Mouse (Mus musculus): ENCODE results near the gene Tmem131. TPM values are rescaled to one million over a fixed set of nuclear protein-coding genes. Genes with fewer than 3 reads are reported as not detected.

The Tmem131 gene
- polyA plus RNA-seq, 1 experiment from 2014 or later = 13.4 TPM

DNA sequence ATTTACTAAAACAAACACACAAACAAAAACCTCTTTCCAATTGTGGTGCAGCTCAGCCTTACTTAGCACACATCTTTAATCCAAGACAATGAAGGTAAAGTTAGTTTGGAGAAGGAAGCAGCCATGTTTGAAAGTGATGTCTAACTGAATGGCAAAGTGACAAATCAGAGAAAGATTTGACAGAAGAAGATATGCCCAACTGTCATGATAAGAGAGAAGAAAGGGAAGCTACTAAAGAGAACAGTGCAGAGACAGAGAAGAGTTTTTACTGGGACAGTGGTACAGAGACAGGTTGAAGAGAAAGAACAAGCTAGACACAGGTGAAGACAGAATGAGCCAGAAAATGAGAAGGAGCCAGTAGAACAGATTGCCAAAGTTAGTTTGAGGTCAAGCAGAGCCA, 19.6 kb downstream of the Tmem131 start:
- Histone ChIP-seq H3K4me1 (peaks cover 28% of the 10 kb centered on the region), H3K4me2 (replicated peaks) (no peak overlapping the region), H3K27ac (no peak overlapping the region), H3K4me3 (no peak overlapping the region), H3K9me3 (no peaks in the 10 kb centered on the region), H3K27me3 (no peaks in the 10 kb centered on the region), H3K9ac (no peak overlapping the region), H3K36me3 (no peaks in the 10 kb centered on the region; the same call in 1 of the 2 replicates)
- no peak for ATAC-seq (ENCODE audit: low FRiP score, low read depth)

DNA sequence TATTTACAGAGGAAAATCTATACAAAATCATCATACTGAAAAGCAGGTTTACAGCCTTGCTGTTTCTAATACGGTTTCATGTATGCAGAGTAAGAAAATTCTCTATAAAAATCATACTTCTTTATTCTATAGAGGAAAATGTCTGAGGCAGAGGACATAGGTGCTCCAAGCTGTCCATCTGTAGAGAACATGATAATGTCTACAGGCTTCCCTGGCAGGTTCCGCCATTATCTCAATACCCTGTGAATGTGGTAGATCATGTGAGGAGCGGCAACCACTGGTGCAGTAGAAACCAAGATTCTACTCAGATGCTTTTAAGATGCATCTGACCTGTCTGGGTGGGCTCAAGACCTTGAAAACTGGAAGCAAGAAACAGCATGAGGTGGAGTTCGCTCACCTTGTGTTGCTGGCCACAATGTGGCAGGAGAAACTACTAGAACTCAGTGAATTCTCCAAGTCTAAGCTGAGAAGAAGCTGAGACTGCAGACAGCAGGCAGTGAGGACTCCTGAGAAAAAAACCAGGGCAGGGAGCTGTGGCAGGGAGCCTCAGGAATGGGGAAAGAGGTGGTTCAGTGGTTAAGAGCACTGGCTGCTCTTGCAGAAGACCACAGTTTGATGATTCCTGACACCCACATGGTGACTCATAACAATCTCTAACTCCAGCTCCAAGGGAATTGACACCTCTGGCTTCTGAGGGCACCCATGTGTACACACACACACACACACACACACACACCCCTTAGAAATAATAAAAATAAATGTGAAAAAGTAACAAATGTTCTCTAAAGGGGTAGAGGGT, 20.6 kb downstream of the Tmem131 start:
- 92% methylated on average over 4 of the region's 4 CpGs for WGBS
- H3K27me3 ChIP-seq = no peaks in the 10 kb centered on the region
- no peak overlapping the region for H3K9ac ChIP-seq
- H3K4me2 ChIP-seq (replicated peaks) = no peak overlapping the region
- no peak overlapping the region for H3K4me3 ChIP-seq
- peaks cover 25% of the 10 kb centered on the region for H3K4me1 ChIP-seq
- no peaks in the 10 kb centered on the region for H3K9me3 ChIP-seq
- no peaks in the 10 kb centered on the region; the same call in 1 of the 2 replicates for H3K36me3 ChIP-seq
- no peak for ATAC-seq (ENCODE audit: low FRiP score, low read depth)
- H3K27ac ChIP-seq = no peak overlapping the region

DNA sequence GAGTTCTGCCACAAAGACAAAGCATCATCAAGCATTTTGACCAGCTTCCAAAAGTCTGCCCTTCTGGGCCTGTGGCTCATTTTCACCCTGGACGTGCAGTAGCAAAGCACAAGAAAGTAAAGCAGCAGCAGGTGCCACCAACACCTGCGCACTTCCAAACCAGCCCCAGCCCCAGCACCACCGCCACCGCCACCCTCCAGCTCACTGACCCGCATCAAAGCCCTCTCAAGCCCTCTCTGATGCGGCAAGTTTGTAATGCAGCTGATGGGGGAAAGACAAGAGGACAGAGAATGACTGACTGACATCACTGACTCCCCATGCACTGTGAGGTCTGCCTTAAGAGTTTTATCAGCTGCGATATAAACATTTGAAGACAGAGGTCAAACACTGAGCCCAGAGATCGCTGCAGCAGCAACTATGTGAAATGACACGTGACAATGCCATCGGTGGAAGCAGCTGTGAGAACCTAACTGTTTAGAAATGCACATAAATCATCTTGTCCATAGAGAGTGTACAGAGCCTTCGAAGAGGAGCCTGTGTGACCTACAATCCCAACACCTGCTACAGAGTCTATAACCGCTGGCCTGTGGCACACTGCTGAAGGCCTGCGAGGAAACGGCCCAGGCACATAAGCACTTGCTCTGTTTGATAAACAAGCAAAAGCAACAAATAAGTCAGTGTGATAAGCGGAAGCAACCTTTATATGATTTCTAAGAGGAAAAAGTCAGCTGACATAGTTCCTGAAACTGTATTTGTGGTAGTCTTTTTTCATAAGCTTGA, 21.7 kb downstream of the Tmem131 start:
- peak; percentile 57; the same call in 1 of the 2 replicates for ATAC-seq (ENCODE audit: low FRiP score, low read depth)
- 76% methylated on average over 15 of the region's 15 CpGs for WGBS
- Histone ChIP-seq H3K4me1 (peaks cover 20% of the 10 kb centered on the region), H3K9ac (no peak overlapping the region), H3K4me2 (replicated peaks) (no peak overlapping the region), H3K27me3 (no peaks in the 10 kb centered on the region), H3K4me3 (no peak overlapping the region), H3K9me3 (no peaks in the 10 kb centered on the region), H3K36me3 (no peaks in the 10 kb centered on the region; the same call in 1 of the 2 replicates), H3K27ac (no peak overlapping the region)

DNA sequence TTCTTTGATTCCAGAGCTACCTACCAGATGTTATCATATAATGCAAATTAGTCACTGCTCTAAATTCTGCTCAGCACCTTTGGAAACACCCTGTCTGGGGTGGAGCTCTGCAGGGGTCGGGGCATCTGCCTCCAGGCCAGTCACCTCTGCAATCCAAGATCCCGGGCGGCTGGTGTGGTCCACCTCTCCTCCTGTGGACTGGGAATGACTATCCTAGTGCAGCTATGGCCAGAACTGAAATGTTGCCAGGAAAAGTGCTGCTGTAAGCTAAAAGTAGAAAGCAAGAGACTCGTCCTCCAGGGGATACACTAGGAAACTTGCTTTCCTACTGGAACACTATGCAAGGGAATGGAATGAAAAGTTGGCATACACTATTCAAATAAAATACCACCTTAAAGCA, 22.7 kb downstream of the Tmem131 start:
- H3K36me3 ChIP-seq = no peaks in the 10 kb centered on the region; the same call in 1 of the 2 replicates
- H3K4me2 ChIP-seq (replicated peaks) = no peak overlapping the region
- no peak for ATAC-seq (ENCODE audit: low FRiP score, low read depth)
- no peak overlapping the region for H3K9ac ChIP-seq
- H3K4me1 ChIP-seq = peaks cover 17% of the 10 kb centered on the region
- no peaks in the 10 kb centered on the region for H3K9me3 ChIP-seq
- H3K27ac ChIP-seq = no peak overlapping the region
- no peak overlapping the region for H3K4me3 ChIP-seq
- H3K27me3 ChIP-seq = no peaks in the 10 kb centered on the region
- WGBS = 64% methylated on average over 4 of the region's 4 CpGs

DNA sequence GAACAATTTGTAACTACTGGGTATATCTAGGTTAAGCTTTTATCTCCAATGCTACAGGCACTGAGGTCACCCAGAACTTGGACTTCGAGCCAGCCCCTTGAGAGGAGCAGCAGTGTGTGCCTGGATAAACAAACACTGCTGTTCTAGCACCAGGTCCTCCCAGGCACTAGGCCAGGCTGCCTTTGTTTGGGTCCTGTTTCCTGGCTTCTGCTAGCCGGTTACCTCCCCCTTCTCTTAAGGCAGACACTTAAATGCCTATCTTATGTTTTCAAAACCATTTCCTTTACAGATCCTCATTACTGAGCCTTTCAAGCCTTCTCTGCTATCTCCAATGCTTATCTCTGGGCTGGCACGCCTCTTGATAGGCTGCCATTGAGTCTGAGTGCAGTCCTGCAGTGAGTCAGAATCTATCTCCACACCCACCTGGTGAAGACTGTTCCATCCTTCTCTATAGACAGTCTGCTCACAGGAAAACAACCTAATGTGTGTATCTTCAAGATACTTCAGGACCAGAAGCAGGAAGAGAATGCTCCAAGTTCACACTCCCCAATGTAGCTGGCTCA, 23.2 kb downstream of the Tmem131 start:
- Histone ChIP-seq H3K4me2 (replicated peaks) (no peak overlapping the region), H3K27me3 (no peaks in the 10 kb centered on the region), H3K27ac (no peak overlapping the region), H3K4me3 (no peak overlapping the region), H3K9ac (no peak overlapping the region), H3K36me3 (no peaks in the 10 kb centered on the region; the same call in 1 of the 2 replicates), H3K9me3 (no peaks in the 10 kb centered on the region), H3K4me1 (peaks cover 17% of the 10 kb centered on the region)
- no peak for ATAC-seq (ENCODE audit: low FRiP score, low read depth)
- WGBS = 47% methylated on average over 3 of the region's 3 CpGs

DNA sequence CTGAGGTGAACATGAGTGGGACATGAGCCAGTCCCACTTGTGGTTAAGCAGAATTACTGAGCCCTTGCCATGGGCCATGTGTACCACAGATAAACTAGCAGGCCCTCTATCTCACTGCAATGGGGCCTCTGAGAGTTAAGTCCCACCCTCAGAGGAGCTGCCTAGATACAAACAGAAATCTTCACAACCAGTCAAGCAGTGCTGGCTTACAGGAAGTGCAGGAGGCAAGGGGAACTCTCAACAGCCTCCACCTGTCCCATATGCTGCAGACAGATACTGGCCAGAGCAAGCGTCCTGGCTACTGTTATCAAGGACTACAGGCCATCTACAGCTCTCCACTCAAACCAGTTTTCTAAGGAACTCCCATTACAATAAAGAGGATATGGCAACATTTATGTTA, 23.7 kb downstream of the Tmem131 start:
- H3K36me3 ChIP-seq = no peaks in the 10 kb centered on the region; the same call in 1 of the 2 replicates
- no peaks in the 10 kb centered on the region for H3K27me3 ChIP-seq
- H3K9ac ChIP-seq = no peak overlapping the region
- 64% methylated on average over 1 of the region's 1 CpGs for WGBS
- no peak overlapping the region for H3K4me3 ChIP-seq
- H3K9me3 ChIP-seq = no peaks in the 10 kb centered on the region
- H3K4me2 ChIP-seq (replicated peaks) = no peak overlapping the region
- no peak overlapping the region for H3K27ac ChIP-seq
- no peak for ATAC-seq (ENCODE audit: low FRiP score, low read depth)
- H3K4me1 ChIP-seq = peaks cover 17% of the 10 kb centered on the region

DNA sequence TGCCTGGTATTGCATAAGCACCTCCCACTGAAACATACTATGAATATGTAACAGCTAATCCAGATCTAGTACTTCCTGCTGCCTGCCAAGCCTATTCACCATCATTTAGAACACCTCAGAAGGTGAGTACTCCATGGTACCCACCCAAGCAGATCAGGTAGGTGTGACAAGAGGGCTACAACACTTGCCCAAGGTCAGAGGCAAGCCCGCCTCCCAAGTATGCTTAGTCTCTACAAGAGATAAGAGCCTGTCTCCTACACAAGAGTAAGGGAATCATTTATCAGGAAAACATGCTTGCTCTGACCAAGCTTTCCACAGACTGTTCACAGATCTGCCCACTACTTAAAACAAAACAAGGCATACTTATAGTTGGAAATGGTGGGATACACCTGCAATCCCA, 26.0 kb downstream of the Tmem131 start:
- no peaks in the 10 kb centered on the region for H3K27me3 ChIP-seq
- H3K36me3 ChIP-seq = no peaks in the 10 kb centered on the region; the same call in 1 of the 2 replicates
- H3K9ac ChIP-seq = no peak overlapping the region
- ATAC-seq (ENCODE audit: low FRiP score, low read depth) = no peak
- no peak overlapping the region for H3K4me3 ChIP-seq
- 91% methylated on average over 1 of the region's 1 CpGs for WGBS
- no peaks in the 10 kb centered on the region for H3K9me3 ChIP-seq
- H3K4me1 ChIP-seq = peaks cover 26% of the 10 kb centered on the region
- no peak overlapping the region for H3K27ac ChIP-seq
- H3K4me2 ChIP-seq (replicated peaks) = no peak overlapping the region

DNA sequence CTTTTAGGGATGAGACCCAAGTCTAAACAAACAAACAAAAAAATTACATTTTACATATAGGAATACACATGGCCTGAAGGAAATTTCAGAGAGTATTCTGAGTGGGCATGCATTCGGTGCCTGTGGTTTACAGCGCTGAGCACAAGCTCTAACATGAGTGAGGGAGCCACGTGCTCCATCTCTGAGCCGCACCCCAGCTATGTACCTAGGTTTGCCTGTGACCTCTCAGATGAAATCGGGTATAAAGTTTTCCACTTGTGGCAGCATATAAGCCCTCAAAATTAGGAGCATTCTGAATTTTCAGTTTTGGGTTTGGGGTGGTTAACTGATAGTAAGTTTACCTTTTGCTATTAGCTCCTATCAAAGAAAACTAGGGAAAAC, 28.3 kb downstream of the Tmem131 start:
- Histone ChIP-seq H3K9me3 (no peaks in the 10 kb centered on the region), H3K36me3 (no peaks in the 10 kb centered on the region; the same call in 1 of the 2 replicates), H3K27ac (no peak overlapping the region), H3K4me1 (peaks cover 16% of the 10 kb centered on the region), H3K9ac (no peak overlapping the region), H3K4me3 (no peak overlapping the region), H3K4me2 (replicated peaks) (no peak overlapping the region), H3K27me3 (no peaks in the 10 kb centered on the region)
- 86% methylated on average over 5 of the region's 5 CpGs for WGBS
- ATAC-seq (ENCODE audit: low FRiP score, low read depth) = no peak

DNA sequence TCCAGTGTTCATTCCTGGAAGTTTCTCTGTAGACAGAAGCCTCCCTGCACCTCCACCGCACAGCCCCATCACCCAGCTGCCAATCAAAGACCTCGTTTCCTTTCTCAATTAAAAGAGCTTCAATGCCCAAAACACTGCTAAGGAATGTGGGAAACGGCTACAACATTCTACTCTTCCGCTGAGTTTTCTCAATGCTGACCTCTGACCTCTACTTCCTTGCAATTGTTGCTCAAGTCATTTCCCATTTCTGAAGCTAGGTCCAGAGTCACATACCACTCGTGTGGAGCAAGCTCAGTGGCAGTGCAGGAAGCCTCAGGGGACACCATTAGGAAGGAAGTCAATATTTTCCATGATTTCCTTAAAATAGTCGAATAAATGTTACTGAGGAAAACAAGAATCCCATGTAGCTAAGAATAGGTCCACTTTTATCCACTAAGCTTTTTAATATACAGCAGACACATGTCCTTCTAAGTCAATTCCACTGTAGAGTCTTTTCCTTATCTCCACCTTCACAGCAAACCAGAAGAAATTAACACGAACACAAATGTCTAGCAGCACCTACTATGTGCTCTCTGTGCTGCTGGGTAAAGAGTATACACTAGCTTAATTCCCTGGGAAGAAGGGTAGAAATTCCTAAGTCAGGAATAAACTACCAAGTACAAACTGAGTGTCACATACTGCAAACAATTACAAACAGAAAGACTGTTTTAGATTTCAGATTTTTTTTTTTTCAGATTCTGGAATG, 28.8 kb downstream of the Tmem131 start:
- Histone ChIP-seq H3K27me3 (no peaks in the 10 kb centered on the region), H3K4me1 (peaks cover 11% of the 10 kb centered on the region; the same call in 1 of the 2 replicates), H3K4me3 (no peak overlapping the region), H3K36me3 (no peaks in the 10 kb centered on the region), H3K4me2 (replicated peaks) (no peak overlapping the region), H3K9ac (no peak overlapping the region), H3K27ac (no peak overlapping the region), H3K9me3 (no peaks in the 10 kb centered on the region)
- WGBS = 33% methylated on average over 7 of the region's 7 CpGs
- ATAC-seq (ENCODE audit: low FRiP score, low read depth) = no peak

DNA sequence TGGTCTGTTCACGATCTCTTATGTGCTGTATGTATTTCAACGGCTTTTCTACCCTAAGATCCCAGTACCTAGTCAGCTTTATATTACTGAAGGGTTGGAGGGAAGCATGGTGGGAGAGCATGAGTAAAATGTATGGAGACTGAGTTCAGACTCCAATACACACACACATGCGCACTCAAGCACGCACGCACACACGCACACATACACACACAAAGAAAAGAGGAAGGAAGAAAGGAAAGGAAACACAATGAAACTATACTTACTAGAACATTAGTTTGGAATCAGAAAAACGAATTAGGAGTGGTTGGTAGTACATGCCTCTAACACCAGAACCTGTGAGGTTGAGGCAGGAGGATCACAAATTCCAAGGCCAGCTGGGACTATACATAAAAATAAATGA, 29.7 kb downstream of the Tmem131 start:
- ATAC-seq (ENCODE audit: low FRiP score, low read depth) = no peak
- 91% methylated on average over 7 of the region's 7 CpGs for WGBS
- Histone ChIP-seq H3K4me3 (no peak overlapping the region), H3K9me3 (no peaks in the 10 kb centered on the region), H3K4me2 (replicated peaks) (no peak overlapping the region), H3K4me1 (peaks cover 9% of the 10 kb centered on the region; the same call in 1 of the 2 replicates), H3K36me3 (no peaks in the 10 kb centered on the region), H3K27me3 (no peaks in the 10 kb centered on the region), H3K27ac (no peak overlapping the region), H3K9ac (no peak overlapping the region)

DNA sequence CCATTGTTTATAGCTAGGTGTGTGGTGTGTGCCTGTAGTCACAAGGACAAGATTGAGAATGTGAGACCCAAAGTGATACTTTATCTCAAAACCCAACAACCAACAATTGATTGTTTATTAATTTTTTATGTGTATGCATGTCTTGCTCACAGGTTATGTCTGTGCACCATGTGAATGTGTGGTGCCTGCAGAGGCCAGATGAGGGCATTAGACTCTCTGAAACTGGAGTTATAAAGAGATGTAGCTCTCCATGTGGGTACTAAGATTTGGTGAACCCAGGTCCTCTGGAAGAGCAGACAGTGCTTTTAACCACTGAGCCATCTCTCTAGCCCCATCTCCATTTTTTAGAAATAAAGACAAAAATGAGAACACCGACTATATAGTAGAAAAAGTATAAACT, 31.2 kb downstream of the Tmem131 start:
- H3K36me3 ChIP-seq = no peaks in the 10 kb centered on the region; the same call in 1 of the 2 replicates
- no peak overlapping the region for H3K27ac ChIP-seq
- H3K4me1 ChIP-seq = peaks cover 9% of the 10 kb centered on the region; the same call in 1 of the 2 replicates
- no peak overlapping the region for H3K4me2 ChIP-seq (replicated peaks)
- no peaks in the 10 kb centered on the region for H3K9me3 ChIP-seq
- 100% methylated on average over 1 of the region's 1 CpGs for WGBS
- H3K9ac ChIP-seq = no peak overlapping the region
- no peak for ATAC-seq (ENCODE audit: low FRiP score, low read depth)
- H3K4me3 ChIP-seq = no peak overlapping the region
- no peaks in the 10 kb centered on the region for H3K27me3 ChIP-seq

Data from limb, embryonic 13.5 days (tissue).